Mouse (Mus musculus) embryonic fibroblast, embryonic 13.5 days (primary cell): ENCODE measurements around the gene Actn2.

Source experiments
- CTCF ChIP-seq: IDR thresholded peaks from 2 replicates; pipeline ENCODE4 v1.5.1; 2011; ENCODE audit warnings: mild to moderate bottlenecking, control low read depth, low read length, moderate library complexity, borderline replicate concordance; ENCODE audit not compliant: insufficient read depth
- POLR2A ChIP-seq: IDR thresholded peaks from 2 replicates; pipeline ENCODE4 v1.6.1; 2011; ENCODE audit warnings: low read depth, mild to moderate bottlenecking, control low read depth, low read length, moderate library complexity

DNA sequence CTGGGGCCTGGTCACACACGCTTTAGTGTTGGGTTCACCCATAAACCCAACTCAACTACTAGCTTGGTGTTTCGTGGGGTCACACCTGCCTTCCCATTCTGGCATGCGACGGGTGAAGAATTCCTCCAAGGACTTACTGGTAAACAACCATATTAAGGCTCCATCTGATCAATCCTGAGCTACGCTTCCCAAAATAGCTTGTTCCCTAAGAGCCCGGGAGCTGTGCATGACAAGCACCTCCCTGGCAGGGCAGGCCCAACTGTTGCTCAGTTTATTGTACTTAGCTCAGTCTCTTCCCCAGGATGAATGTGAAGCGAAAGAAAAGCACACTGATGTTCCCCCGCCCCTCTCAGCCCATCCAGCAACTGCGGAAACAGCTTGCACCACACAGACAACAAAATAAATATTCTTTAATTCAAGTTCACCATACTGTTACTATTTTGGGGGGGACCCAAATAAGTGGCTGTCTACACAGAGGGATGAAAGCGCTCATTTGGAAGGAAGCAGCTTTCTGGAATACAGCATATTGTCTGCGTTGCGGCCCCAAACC lies 17.4 kb downstream of the Actn2 start:
- TF ChIP-seq CTCF (no peak), POLR2A (no peak)
